Mouse (Mus musculus): Measurements from ENCODE around the gene Rasip1. TPM values are rescaled to one million over a fixed set of nuclear protein-coding genes. Genes with fewer than 3 reads are reported as not detected.

The Rasip1 gene
- total RNA-seq, 2 experiments from 2014 or later: 23.0 to 25.6 TPM

GRCm38 (mm10) chr7:45621443-45621842 is 5.8 kb upstream of the Rasip1 start, which contains the start of gene Izumo1:
TSS of gene Izumo1 (plus strand) at chr7:45621811.
- DNase-seq (ENCODE audit: low spot score in 2 of 2): no peak

- no peak for DNase-seq (ENCODE audit: low spot score in 2 of 2)
These were observed 3.8 kb upstream of the Rasip1 start for GRCm38 (mm10) chr7:45623507-45623906.

GRCm38 (mm10) chr7:45624718-45625117 is 2.6 kb upstream of the Rasip1 start:
- no peak for DNase-seq (ENCODE audit: low spot score in 2 of 2)

- no peak for DNase-seq (ENCODE audit: low spot score in 2 of 2)
These were observed 1.8 kb upstream of the Rasip1 start for GRCm38 (mm10) chr7:45625481-45625880.

GRCm38 (mm10) chr7:45626571-45627076 is 664 bp upstream of the Rasip1 start:
- DNase-seq (ENCODE audit: low spot score in 2 of 2): no peak

- peak; percentile 84 to 91 for DNase-seq (ENCODE audit: low spot score in 2 of 2)
These were observed 1.3 kb downstream of the Rasip1 start for GRCm38 (mm10) chr7:45628364-45629294.

- no peak for DNase-seq (ENCODE audit: low spot score in 2 of 2)
These were observed 3.0 kb downstream of the Rasip1 start for GRCm38 (mm10) chr7:45630064-45630907.

- DNase-seq (ENCODE audit: low spot score in 2 of 2): no peak
These were observed 5.2 kb downstream of the Rasip1 start for GRCm38 (mm10) chr7:45632499-45632898.

- no peak for DNase-seq (ENCODE audit: low spot score in 2 of 2)
These were observed 7.8 kb downstream of the Rasip1 start for GRCm38 (mm10) chr7:45634946-45635681.

GRCm38 (mm10) chr7:45635711-45636688 is 8.7 kb downstream of the Rasip1 start:
- no peak for DNase-seq (ENCODE audit: low spot score in 2 of 2)

- DNase-seq (ENCODE audit: low spot score in 2 of 2): no peak
These were observed 10.4 kb downstream of the Rasip1 start for GRCm38 (mm10) chr7:45637710-45638109.

- DNase-seq (ENCODE audit: low spot score in 2 of 2): peak; percentile 80 to 94
These were observed 11.5 kb downstream of the Rasip1 start for GRCm38 (mm10) chr7:45638623-45639401.

- DNase-seq (ENCODE audit: low spot score in 2 of 2): peak; percentile 53 to 76
These were observed 12.3 kb downstream of the Rasip1 start, which contains the start of gene Mamstr for GRCm38 (mm10) chr7:45639561-45640027. TSS of gene Mamstr (plus strand) at chr7:45639977.

- DNase-seq (ENCODE audit: low spot score in 2 of 2): no peak
These were observed 13.1 kb downstream of the Rasip1 start for GRCm38 (mm10) chr7:45640191-45640957.

GRCm38 (mm10) chr7:45641391-45642040 is 14.2 kb downstream of the Rasip1 start:
- peak in 1 of 2 experiments; percentile 73 for DNase-seq (ENCODE audit: low spot score in 2 of 2)

- DNase-seq (ENCODE audit: low spot score in 2 of 2): peak in 1 of 2 experiments; percentile 55
These were observed 14.8 kb downstream of the Rasip1 start for GRCm38 (mm10) chr7:45642083-45642482.
